Mouse (Mus musculus) mesoderm, embryonic 11.5 days (tissue): ENCODE results near the gene Sctr.

Experiments used
- DNase-seq: peaks from one replicate; pipeline ENCODE4 v3.0.0-alpha.2; 2012; ENCODE audit warnings: low read depth, low spot score

The Sctr gene

DNA sequence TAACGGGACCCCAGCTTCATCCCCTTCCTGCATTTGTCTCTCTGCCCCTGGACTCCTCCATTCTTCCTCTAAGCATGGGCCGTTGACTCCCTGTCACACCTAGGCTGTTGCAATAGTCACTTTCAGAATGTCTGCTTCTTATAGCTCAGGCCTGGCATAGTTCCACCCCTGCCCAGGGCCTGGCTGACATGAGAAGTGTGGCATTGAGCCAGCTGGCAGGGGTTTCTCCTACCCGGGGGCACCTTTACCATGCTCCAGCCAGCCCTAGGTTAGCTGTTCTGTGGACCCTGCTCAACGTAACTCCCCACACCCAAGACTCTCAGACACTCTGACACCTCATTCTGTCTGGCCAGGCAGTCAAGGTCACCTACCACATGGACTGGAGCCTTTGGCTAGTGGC lies 21.0 kb downstream of the Sctr start:
- no peak for DNase-seq

GRCm38 (mm10) chr1:120030474-120030873 lies 23.8 kb downstream of the Sctr start:
- DNase-seq, result no peak

GRCm38 (mm10) chr1:120032804-120033468 lies 26.2 kb downstream of the Sctr start:
- DNase-seq, result peak; percentile 86

- no peak for DNase-seq
Measured at GRCm38 (mm10) chr1:120033469-120033854, 26.8 kb downstream of the Sctr start.

DNA sequence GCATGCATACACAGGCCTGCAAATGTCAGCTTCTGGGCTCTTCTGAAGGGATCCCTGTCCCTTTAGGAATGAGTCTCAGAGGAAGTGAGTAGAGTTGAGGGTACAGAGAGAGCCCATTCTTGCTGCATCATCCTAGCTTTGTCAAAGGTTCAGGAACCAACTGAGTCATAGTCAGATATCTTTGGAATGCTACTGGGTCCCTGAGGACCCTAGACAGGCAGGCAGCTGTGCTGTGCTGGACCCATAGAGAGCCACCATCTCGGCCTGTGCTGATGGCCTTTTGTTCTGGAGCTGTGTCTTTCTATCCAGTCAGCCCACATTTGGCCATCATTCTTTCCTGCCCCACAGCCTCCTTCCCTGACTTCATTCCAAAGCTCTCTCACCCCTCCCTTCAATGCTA lies 28.1 kb downstream of the Sctr start:
- no peak for DNase-seq

- no peak for DNase-seq
Measured at GRCm38 (mm10) chr1:120035456-120036034, 28.9 kb downstream of the Sctr start.

DNA sequence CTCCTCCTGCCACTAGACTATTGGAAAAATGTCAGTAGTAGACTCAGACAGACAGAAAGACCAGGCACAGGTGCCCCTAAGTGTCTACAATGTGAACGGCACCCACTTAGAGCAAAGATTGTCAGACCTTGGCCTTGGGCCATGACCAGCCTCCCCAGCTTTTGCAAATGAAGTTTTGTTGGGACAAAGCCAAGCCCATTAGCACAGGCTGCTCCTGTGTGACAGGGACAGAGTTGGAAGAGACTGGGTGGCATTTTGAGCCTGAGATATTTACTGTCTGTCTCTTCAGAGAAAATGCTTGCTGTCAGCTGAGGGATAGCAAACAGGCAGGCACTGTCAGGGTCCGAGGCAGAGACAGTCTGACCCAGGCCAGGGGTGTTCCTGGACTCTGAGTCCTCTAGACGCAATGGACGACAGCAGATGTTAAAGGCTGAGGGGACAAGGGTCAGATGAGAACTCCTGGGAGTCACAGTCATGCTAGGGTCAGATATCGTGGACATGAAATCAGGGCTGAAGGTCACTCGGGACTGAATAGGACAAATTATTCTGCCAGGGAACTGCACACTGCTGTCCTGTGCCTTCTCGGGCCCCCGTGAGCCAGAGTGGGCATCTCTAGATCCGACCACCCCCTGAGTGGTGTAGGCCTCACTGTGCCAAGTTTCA lies 30.5 kb downstream of the Sctr start:
- no peak for DNase-seq

- DNase-seq, result no peak
Measured at GRCm38 (mm10) chr1:120038594-120038993, 31.9 kb downstream of the Sctr start.

DNA sequence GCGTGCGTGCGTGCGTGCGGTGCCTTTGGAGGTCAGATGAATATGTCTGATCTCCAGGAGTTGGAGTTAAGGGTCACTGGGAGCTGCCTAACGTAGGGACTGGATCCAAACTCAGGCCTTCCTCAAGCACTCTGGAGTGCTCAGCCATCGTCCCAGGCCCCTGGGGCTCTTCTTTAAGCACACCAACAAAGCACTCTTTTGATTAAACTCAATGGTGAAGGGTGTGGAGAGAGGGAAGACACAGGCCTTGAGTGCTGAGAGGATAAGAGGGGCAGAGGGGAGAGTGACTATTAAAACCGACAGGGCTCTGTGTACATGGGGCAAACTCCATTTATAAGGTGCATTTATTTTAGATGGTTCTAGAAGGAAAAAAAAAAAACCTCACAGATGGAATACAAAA lies 35.7 kb downstream of the Sctr start:
- no peak for DNase-seq

- DNase-seq, result no peak
Measured at GRCm38 (mm10) chr1:120044584-120044983, 37.9 kb downstream of the Sctr start.

GRCm38 (mm10) chr1:120047325-120047724 lies 40.6 kb downstream of the Sctr start:
- no peak for DNase-seq

DNA sequence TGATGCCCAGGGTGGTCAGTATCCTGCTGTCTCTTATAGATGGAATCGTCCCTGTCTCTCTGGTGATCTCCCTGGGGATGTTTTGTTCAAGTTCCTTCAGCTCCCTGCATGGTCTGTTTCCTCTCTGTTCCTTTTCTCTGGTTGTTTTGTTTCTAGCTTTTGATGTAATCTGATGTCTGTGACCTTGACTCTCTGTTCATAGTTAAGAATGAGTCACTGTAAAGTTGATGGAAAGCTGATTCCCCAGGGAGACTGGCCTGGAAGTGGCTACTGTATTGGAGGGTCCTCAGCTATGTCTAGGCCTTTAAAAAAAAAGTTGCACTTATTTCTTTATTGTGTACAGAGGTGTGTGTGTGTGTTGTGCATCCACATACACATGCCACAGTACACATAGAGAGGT lies 44.4 kb downstream of the Sctr start:
- DNase-seq, result peak; percentile 18

DNA sequence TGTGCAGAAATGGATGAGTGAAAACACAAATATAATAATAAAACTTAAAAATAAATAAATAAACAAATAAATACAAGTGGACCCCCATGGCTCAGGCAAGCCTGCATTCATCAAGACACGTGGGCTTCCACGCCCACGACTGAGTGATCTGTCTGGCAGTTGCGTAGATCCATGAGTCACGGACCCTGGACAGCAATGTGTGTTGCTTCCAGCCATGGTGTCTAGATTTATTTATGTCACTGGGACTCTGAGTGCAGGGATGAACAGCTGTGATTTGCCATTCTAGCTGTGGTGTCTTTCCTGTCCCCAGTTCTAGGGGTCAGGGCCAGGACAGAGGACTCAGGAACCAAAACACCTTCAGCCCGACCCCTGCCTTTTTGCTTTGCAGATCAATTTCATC lies 48.3 kb downstream of the Sctr start:
- DNase-seq, result no peak

GRCm38 (mm10) chr1:120055475-120055874 lies 48.8 kb downstream of the Sctr start:
- no peak for DNase-seq

DNA sequence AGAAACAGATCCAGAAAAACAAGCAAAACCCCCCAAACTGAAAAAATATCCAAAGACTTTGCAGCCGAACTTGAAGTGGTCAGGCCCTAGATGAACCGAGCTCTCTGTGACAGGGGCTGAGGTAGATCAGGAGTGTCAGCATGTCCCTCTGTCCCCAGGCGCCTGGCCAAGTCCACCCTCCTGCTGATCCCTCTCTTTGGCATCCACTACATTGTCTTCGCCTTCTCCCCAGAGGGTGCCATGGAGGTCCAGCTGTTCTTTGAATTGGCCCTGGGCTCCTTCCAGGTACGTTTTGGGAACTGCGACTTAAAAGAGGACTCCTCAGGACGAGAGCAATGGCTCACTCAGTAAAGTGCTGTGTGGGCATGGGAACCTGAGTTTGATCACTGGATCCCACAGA lies 49.5 kb downstream of the Sctr start:
- no peak for DNase-seq

DNA sequence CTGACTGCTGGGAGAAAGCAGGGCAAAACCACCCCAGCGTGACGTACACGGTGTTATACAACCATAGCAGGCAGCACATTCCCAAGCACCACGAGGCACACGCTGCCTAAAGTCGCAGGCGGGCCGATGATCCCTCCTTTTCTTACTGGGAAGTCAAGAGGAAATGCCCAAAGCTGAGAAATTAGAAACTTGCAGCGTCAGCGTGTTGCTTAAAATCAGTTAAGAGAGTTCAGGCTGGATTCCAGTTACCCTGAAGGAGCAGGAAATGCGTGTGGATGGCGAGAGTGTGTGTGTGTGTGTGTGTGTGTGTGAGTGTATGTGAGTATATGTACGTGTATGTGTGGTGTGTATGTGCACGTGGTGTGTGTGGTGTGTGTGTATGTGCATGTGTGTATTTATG lies 50.4 kb downstream of the Sctr start:
- DNase-seq, result no peak

GRCm38 (mm10) chr1:120057674-120058430 lies 51.2 kb downstream of the Sctr start:
- no peak for DNase-seq

- DNase-seq, result no peak
Measured at GRCm38 (mm10) chr1:120060687-120061086, 54.0 kb downstream of the Sctr start.

- no peak for DNase-seq
Measured at GRCm38 (mm10) chr1:120062231-120062630, 55.5 kb downstream of the Sctr start.

GRCm38 (mm10) chr1:120064036-120064682 lies 57.5 kb downstream of the Sctr start:
- no peak for DNase-seq

- DNase-seq, result no peak
Measured at GRCm38 (mm10) chr1:120066159-120066558, 59.5 kb downstream of the Sctr start.

GRCm38 (mm10) chr1:120066625-120067024 lies 59.9 kb downstream of the Sctr start:
- DNase-seq, result no peak
